Mouse (Mus musculus) liver, adult 2 months (tissue): ENCODE measurements around the gene A630023A22Rik. TPM values are rescaled to one million over a fixed set of nuclear protein-coding genes. Genes with fewer than 3 reads are reported as not detected.
A peak's percentile ranks its signal among the peaks of the same experiment; 100 is the strongest.

Source experiments
- DNase-seq: peaks from one replicate; pipeline ENCODE4 v3.0.0-alpha.2; 2011; ENCODE audit warnings: low read depth, low spot score; ENCODE audit errors: extremely low read depth
- H3K27ac ChIP-seq: fragments of 200-500 bp; replicated peaks from 2 replicates; pipeline ENCODE4 v1.5.1; 2012; ENCODE audit warnings: low read depth, mild to moderate bottlenecking, control low read depth, inconsistent platforms, low read length; ENCODE audit not compliant: insufficient read depth
- H3K27me3 ChIP-seq: fragments of 200-500 bp; 2 replicates; pipeline ENCODE4 v1.6.1; 2012; ENCODE audit warnings: mild to moderate bottlenecking, moderate library complexity, low read length, inconsistent platforms; ENCODE audit not compliant: control insufficient read depth, insufficient read depth
- H3K36me3 ChIP-seq: fragments of 200-500 bp; 2 replicates; pipeline ENCODE4 v1.6.1; 2012; ENCODE audit warnings: low read length, inconsistent platforms; ENCODE audit not compliant: control insufficient read depth, insufficient read depth
- H3K4me1 ChIP-seq: fragments of 200-500 bp; 2 replicates; pipeline ENCODE4 v1.6.1; 2011; ENCODE audit warnings: low read length; ENCODE audit not compliant: control insufficient read depth, insufficient read depth
- H3K4me3 ChIP-seq: fragments of 200-500 bp; 2 replicates; pipeline ENCODE4 v1.5.1; 2011; ENCODE audit warnings: low read depth, mild to moderate bottlenecking, control low read depth, low read length, moderate library complexity; ENCODE audit not compliant: insufficient read depth
- H3K79me2 ChIP-seq: fragments of 200-500 bp; 2 replicates; pipeline ENCODE4 v1.6.1; 2012; ENCODE audit warnings: inconsistent platforms, mild to moderate bottlenecking, low read length, moderate library complexity; ENCODE audit not compliant: control insufficient read depth, insufficient read depth
- H3K9ac ChIP-seq: fragments of 200-500 bp; 2 replicates; pipeline ENCODE4 v1.6.1; 2012; ENCODE audit warnings: low read depth, mild to moderate bottlenecking, control low read depth, inconsistent platforms, low read length
- CTCF ChIP-seq: fragments of 200-500 bp; IDR thresholded peaks from 2 replicates; pipeline ENCODE4 v1.5.1; 2011; ENCODE audit warnings: low read depth, low read length, control low read depth
- POLR2A ChIP-seq: fragments of 200-500 bp; IDR thresholded peaks from 2 replicates; pipeline ENCODE4 v1.6.1; 2011; ENCODE audit warnings: low read length, control low read depth; ENCODE audit not compliant: insufficient read depth; ENCODE audit errors: extremely low read depth
- WGBS: fragments of 180-500 bp; shearing (Covaris S2); methylation state at CpG from one replicate; pipeline ENCODE4 v1.1.7; 2018; 5-methylcytosine and 5-hydroxymethylcytosine counted together
- polyA plus RNA-seq: library from polyadenylated mRNA; depleted of rRNA; stranded (reverse); fragments of >200 nt; gene quantifications from 2 replicates; pipeline ENCODE4 v1.2.3, GENCODE M21; 2012; rRNA removed
- total RNA-seq: library from RNA; depleted of rRNA; stranded (reverse); fragments of >200 nt; gene quantifications from 2 replicates; pipeline ENCODE4 v1.2.3, GENCODE M21; 2014; rRNA removed

Gene A630023A22Rik
- total RNA-seq (not detected in 2 replicates), polyA plus RNA-seq (not detected in 2 replicates)

- WGBS = 77% methylated on average over 5 of the region's 5 CpGs
- TF ChIP-seq CTCF (no peak), POLR2A (no peak)
- Histone ChIP-seq H3K4me3 (no peak within 1 kb of the TSS), H3K79me2 (no peaks in the 10 kb centered on the region), H3K36me3 (no peaks in the 10 kb centered on the region), H3K27me3 (no peaks in the 10 kb centered on the region), H3K4me1 (no peaks in the 10 kb centered on the region), H3K9ac (no peak within 1 kb of the TSS), H3K27ac (no peak within 1 kb of the TSS)
- DNase-seq = no peak
Observed at GRCm38 (mm10) chr14:34102601-34103000, at the start of gene A630023A22Rik. A630023A22Rik (minus strand) TSS chr14:34102754.

- no peaks in the 10 kb centered on the region for H3K36me3 ChIP-seq
- H3K27ac ChIP-seq = no peak within 1 kb of the TSS
- WGBS = 15% methylated on average over 16 of the region's 16 CpGs
- H3K79me2 ChIP-seq = no peaks in the 10 kb centered on the region
- peak; percentile 19 for DNase-seq
- no peak within 1 kb of the TSS for H3K9ac ChIP-seq
- no peaks in the 10 kb centered on the region for H3K27me3 ChIP-seq
- no peak within 1 kb of the TSS for H3K4me3 ChIP-seq
- H3K4me1 ChIP-seq = no peaks in the 10 kb centered on the region
- TF ChIP-seq CTCF (no peak), POLR2A (no peak)
Observed at GRCm38 (mm10) chr14:34152342-34152741, 49.8 kb upstream of the A630023A22Rik start, which contains the start of gene Npy4r. Npy4r (minus strand) TSS chr14:34152489.

DNA sequence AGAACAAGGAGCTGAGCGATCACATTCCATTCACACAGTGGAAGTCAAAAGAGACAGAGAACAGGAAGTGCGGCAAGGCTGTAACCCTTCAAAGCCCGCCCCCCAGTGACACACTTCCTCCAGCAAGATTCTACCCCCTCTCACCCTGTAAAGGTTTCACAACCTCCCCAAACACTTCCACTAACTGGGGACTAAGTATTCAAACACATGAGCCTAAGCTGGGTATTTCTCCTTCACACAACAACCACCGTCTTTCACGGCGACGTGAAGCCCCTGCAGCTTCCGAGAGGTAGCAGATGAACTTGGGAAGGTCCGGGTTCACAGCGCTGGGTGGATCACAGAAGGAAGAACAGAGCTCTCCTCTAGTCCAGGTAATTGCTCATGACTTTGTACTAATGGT lies 40.4 kb upstream of the A630023A22Rik start:
- no peaks in the 10 kb centered on the region for H3K4me1 ChIP-seq
- no peak overlapping the region for H3K4me3 ChIP-seq
- no peak for DNase-seq
- TF ChIP-seq POLR2A (no peak), CTCF (no peak)
- H3K79me2 ChIP-seq = no peaks in the 10 kb centered on the region
- no peak overlapping the region for H3K27ac ChIP-seq
- no peaks in the 10 kb centered on the region for H3K36me3 ChIP-seq
- no peaks in the 10 kb centered on the region; the same call in 1 of the 2 replicates for H3K27me3 ChIP-seq
- 91% methylated on average over 10 of the region's 10 CpGs for WGBS
- H3K9ac ChIP-seq = no peak overlapping the region

- Histone ChIP-seq H3K9ac (no peak overlapping the region), H3K4me3 (no peak overlapping the region), H3K27ac (no peak overlapping the region), H3K79me2 (no peaks in the 10 kb centered on the region), H3K4me1 (no peaks in the 10 kb centered on the region), H3K27me3 (no peaks in the 10 kb centered on the region; the same call in 1 of the 2 replicates), H3K36me3 (no peaks in the 10 kb centered on the region)
- no peak for DNase-seq
- 78% methylated on average over 1 of the region's 1 CpGs for WGBS
- TF ChIP-seq CTCF (no peak), POLR2A (no peak)
Observed at GRCm38 (mm10) chr14:34142316-34142715, 39.8 kb upstream of the A630023A22Rik start.

DNA sequence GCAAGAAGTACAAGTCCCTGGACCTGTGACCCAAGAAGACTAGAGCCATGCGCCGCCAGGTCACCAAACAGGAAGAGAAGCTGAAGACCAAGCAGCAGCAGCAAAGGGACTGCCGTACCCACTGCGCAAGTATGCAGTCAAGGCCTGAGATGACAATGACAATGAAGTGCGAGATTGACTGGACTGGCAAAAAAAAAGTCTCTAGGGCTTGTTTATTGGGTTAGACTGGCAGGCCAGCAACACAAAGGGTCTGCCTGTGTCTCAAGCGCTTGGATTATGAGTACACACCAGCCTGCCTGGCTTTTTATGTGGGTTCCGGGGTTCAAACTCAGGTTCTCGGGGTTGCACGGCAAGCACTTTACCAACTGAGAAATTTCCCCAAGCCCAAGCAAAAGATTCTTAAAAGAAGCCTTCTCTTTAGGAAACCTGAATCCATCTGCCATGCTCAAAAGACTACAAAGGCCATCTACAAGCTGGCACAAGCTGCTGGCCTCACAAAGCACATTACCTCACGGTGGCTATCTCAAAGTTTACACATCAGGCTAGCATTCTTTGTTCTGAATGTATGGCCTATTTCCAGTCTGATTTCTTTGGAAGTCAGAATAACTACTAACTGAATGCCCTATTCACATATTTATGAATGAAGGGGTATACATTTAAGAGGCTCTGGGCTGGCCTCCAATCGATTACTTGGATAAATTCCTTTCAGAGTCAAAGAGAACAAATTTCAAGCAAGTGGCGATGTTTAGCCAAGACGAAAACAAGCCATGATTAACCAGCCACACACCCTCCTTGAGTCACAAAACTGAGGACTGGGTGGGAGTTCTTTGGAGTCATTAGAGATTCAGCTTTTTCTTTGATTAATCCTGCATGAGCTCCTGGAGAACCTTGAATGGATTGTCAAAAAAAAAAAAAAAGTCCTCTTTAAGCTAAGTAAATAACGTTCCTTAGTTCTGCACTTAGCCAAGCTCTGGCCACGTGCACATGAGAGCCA lies 37.4 kb upstream of the A630023A22Rik start:
- no peaks in the 10 kb centered on the region for H3K36me3 ChIP-seq
- H3K9ac ChIP-seq = no peak overlapping the region
- H3K4me3 ChIP-seq = no peak overlapping the region
- no peaks in the 10 kb centered on the region for H3K4me1 ChIP-seq
- H3K27me3 ChIP-seq = no peaks in the 10 kb centered on the region; the same call in 1 of the 2 replicates
- TF ChIP-seq CTCF (no peak), POLR2A (no peak)
- WGBS = 87% methylated on average over 15 of the region's 15 CpGs
- no peaks in the 10 kb centered on the region for H3K79me2 ChIP-seq
- no peak for DNase-seq
- no peak overlapping the region for H3K27ac ChIP-seq

GRCm38 (mm10) chr14:34135391-34135790 lies 32.8 kb upstream of the A630023A22Rik start:
- no peak for TF ChIP-seq CTCF
- TF ChIP-seq POLR2A = no peak
- Histone ChIP-seq H3K9ac (no peak overlapping the region), H3K4me3 (no peak overlapping the region), H3K27me3 (no peaks in the 10 kb centered on the region; the same call in 1 of the 2 replicates), H3K79me2 (no peaks in the 10 kb centered on the region), H3K4me1 (no peaks in the 10 kb centered on the region), H3K27ac (no peak overlapping the region), H3K36me3 (no peaks in the 10 kb centered on the region)
- peak; percentile 9 for DNase-seq
